14 mouse cellular contexts compared by ENCODE assay signal in the genomic region with DNA sequence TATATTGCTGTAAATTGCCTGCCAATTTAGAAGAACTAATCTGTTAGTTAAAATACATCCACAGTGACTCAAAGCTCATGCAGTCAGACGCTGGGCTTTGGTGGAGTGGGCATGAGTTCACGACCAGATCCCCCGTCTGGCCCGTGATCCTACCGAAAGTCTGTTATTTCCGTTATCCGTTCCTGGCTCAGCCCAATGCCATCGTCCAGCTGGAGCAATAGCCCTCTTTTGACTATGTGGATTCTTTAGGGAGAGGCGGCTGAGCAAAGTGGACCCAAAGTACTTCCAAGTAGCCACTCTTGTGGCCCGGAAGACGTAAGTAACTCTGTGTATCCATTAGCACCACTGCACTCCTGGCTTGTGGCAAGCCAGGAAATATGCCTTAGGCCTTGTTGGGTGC. TPM values are rescaled to one million over a fixed set of nuclear protein-coding genes. Genes with fewer than 3 reads are reported as not detected.
DNase-seq lines count a peak whose midpoint lies in the region; ATAC-seq and TF ChIP-seq lines count a peak whose summit lies in the region.
"Had no signal": no experiment of that assay in that cellular context is flagged by ENCODE, and none has a peak within 500 bp of the region (broad histone marks: within the 10 kb centered on the region; RNA-seq: fewer than 3 reads in every experiment).

No protein-coding gene starts in this region.

- ATAC-seq in kidney, postnatal 0 days (replicated peaks; ENCODE audit: low FRiP score, low read depth), result no peak
- ATAC-seq in kidney, embryonic 14.5 days (ENCODE audit: low FRiP score, low TSS enrichment), result no peak
- no peak; the same call in 1 of the 2 replicates for ATAC-seq in intestine, embryonic 16.5 days

- H3K27me3 ChIP-seq in kidney, postnatal 0 days (ENCODE audit: insufficient read depth, low read length), result no peaks in the 10 kb centered on the region
- H3K27me3 ChIP-seq in kidney, embryonic 14.5 days (ENCODE audit: control insufficient read depth, insufficient read depth, low read length), result no peaks in the 10 kb centered on the region; the same call in 1 of the 2 replicates
- H3K27me3 ChIP-seq in E14TG2a.4 (ENCODE audit: insufficient read depth, low read length), result no peaks in the 10 kb centered on the region
- H3K27me3 ChIP-seq in intestine, embryonic 16.5 days (replicated peaks; ENCODE audit: control insufficient read depth, insufficient read depth, low read length), result no peaks in the 10 kb centered on the region
- H3K27me3 ChIP-seq: hindbrain, embryonic 12.5 days; midbrain, embryonic 12.5 days; neural tube, embryonic 13.5 days had no signal

- DNase-seq in gastrocnemius, adult 2 months, result no peak
- no peak for DNase-seq in gastrocnemius, adult 8-10 months (ENCODE audit: low spot score in 2 of 2)
- no peak for DNase-seq in kidney, postnatal 0 days (ENCODE audit: low spot score)
- DNase-seq in cerebellum, postnatal 4 days (ENCODE audit: low spot score in 2 of 2), result no peak
- DNase-seq in spleen, adult 18-20 months, result no peak
- DNase-seq: cerebellum, adult 2 months; kidney, adult 11 months; lung, embryonic 14.5 days had no signal

- 0 out of 2 replicates have a peak overlapping the region, but pooled peaks have one; percentile 2 for H3K27ac ChIP-seq in gastrocnemius, adult 2 months
- H3K27ac ChIP-seq in kidney, postnatal 0 days, result no peak overlapping the region
- no peak overlapping the region for H3K27ac ChIP-seq in kidney, embryonic 14.5 days (ENCODE audit: low read depth, low read length)
- no peak overlapping the region for H3K27ac ChIP-seq in intestine, embryonic 16.5 days (ENCODE audit: low read length)
- H3K27ac ChIP-seq: hindbrain, embryonic 12.5 days; midbrain, embryonic 12.5 days; neural tube, embryonic 13.5 days had no signal

- no peaks in the 10 kb centered on the region for H3K9me3 ChIP-seq in kidney, postnatal 0 days (replicated peaks; ENCODE audit: low read length)
- peaks cover 3% of the 10 kb centered on the region; the same call in 1 of the 2 replicates for H3K9me3 ChIP-seq in kidney, embryonic 14.5 days (ENCODE audit: control insufficient read depth, low read length)
- H3K9me3 ChIP-seq in E14TG2a.4 (ENCODE audit: low read length), result peaks cover 11% of the 10 kb centered on the region
- H3K9me3 ChIP-seq in intestine, embryonic 16.5 days (ENCODE audit: control insufficient read depth, low read length), result peaks cover 7% of the 10 kb centered on the region; the same call in 1 of the 2 replicates
- H3K9me3 ChIP-seq: hindbrain, embryonic 12.5 days; neural tube, embryonic 13.5 days had no signal

- peak overlapping the region; percentile 2; the same call in 1 of the 2 replicates for H3K4me2 ChIP-seq in kidney, postnatal 0 days (ENCODE audit: low read length)
- H3K4me2 ChIP-seq in kidney, embryonic 14.5 days (replicated peaks; ENCODE audit: low read depth, low read length), result no peak overlapping the region
- peak overlapping the region; percentile 33 for H3K4me2 ChIP-seq in intestine, embryonic 16.5 days (ENCODE audit: low read depth, low read length)
- H3K4me2 ChIP-seq: hindbrain, embryonic 12.5 days; neural tube, embryonic 13.5 days had no signal

- WGBS in kidney, postnatal 0 days, result 81% methylated on average over 11 of the region's 11 CpGs
- WGBS in kidney, embryonic 14.5 days, result 84% methylated on average over 11 of the region's 11 CpGs
- 62% methylated on average over 11 of the region's 11 CpGs for WGBS in intestine, embryonic 16.5 days

- no peaks in the 10 kb centered on the region for H3K36me3 ChIP-seq in kidney, postnatal 0 days (ENCODE audit: insufficient read depth, low read length)
- no peaks in the 10 kb centered on the region for H3K36me3 ChIP-seq in kidney, embryonic 14.5 days (ENCODE audit: control insufficient read depth, insufficient read depth, low read length)
- no peaks in the 10 kb centered on the region for H3K36me3 ChIP-seq in E14TG2a.4 (ENCODE audit: insufficient read depth, low read length)
- no peaks in the 10 kb centered on the region for H3K36me3 ChIP-seq in intestine, embryonic 16.5 days (ENCODE audit: control insufficient read depth, insufficient read depth, low read length)
- H3K36me3 ChIP-seq: hindbrain, embryonic 12.5 days; midbrain, embryonic 12.5 days; neural tube, embryonic 13.5 days had no signal

- no peak overlapping the region for H3K9ac ChIP-seq in kidney, postnatal 0 days (ENCODE audit: low read depth, low read length)
- H3K9ac ChIP-seq in kidney, embryonic 14.5 days (ENCODE audit: low read depth, low read length), result no peak overlapping the region
- H3K9ac ChIP-seq in intestine, embryonic 16.5 days (ENCODE audit: low read depth, low read length), result no peak overlapping the region
- H3K9ac ChIP-seq: hindbrain, embryonic 12.5 days; lung, embryonic 14.5 days; midbrain, embryonic 12.5 days; neural tube, embryonic 13.5 days had no signal

- intact Hi-C loops in gastrocnemius, adult 2 months (cut with DNase I), result no loop called here

- TF ChIP-seq CTCF in gastrocnemius, adult 2 months (IDR thresholded peaks at IDR 0.05), result no peak
- no peak for TF ChIP-seq CTCF in kidney, postnatal 0 days (IDR thresholded peaks at IDR 0.05; ENCODE audit: low read depth)
- no peak for TF ChIP-seq CTCF in E14TG2a.4 (conservative IDR thresholded peaks at IDR 0.05; ENCODE audit: low read length)

- H3K4me3 ChIP-seq in gastrocnemius, adult 2 months, result no peak overlapping the region
- no peak overlapping the region for H3K4me3 ChIP-seq in kidney, postnatal 0 days (replicated peaks; ENCODE audit: low read depth, low read length)
- no peak overlapping the region for H3K4me3 ChIP-seq in kidney, embryonic 14.5 days (ENCODE audit: low read length)
- peak overlapping the region; percentile 69 for H3K4me3 ChIP-seq in E14TG2a.4 (replicated peaks; ENCODE audit: low read length)
- peak overlapping the region; percentile 4; the same call in 1 of the 2 replicates for H3K4me3 ChIP-seq in intestine, embryonic 16.5 days (ENCODE audit: low read length)
- H3K4me3 ChIP-seq: hindbrain, embryonic 12.5 days; midbrain, embryonic 12.5 days; neural tube, embryonic 13.5 days had no signal

- no peaks in the 10 kb centered on the region for H3K4me1 ChIP-seq in kidney, postnatal 0 days (replicated peaks; ENCODE audit: insufficient read depth, low read length)
- no peaks in the 10 kb centered on the region for H3K4me1 ChIP-seq in kidney, embryonic 14.5 days (ENCODE audit: control insufficient read depth, insufficient read depth, low read length)
- H3K4me1 ChIP-seq in E14TG2a.4 (replicated peaks; ENCODE audit: low read depth, low read length), result peaks cover 18% of the 10 kb centered on the region
- peaks cover 5% of the 10 kb centered on the region for H3K4me1 ChIP-seq in intestine, embryonic 16.5 days (ENCODE audit: control insufficient read depth, insufficient read depth, low read length)
- H3K4me1 ChIP-seq: hindbrain, embryonic 12.5 days; midbrain, embryonic 12.5 days; neural tube, embryonic 13.5 days had no signal

RNA-seq across cellular contexts. Expression of gene Rad23b, which starts 49.1 kb away (rescaled TPM):
- 100 to 1,000 TPM; 112 to 134 TPM for total RNA-seq in gastrocnemius, adult 2 months (2021)
- 100 to 1,000 TPM; 125 to 157 (median 139) TPM for total RNA-seq in gastrocnemius, adult 8-10 months (2022)
- polyA plus RNA-seq in kidney, postnatal 0 days (2015; fragmentation: Nextera tagmentation; extraction: Ambion mirVana), result 72.5 and 79.7 TPM in 2 replicates
- polyA plus RNA-seq in kidney, embryonic 14.5 days (2014; fragmentation: Nextera tagmentation; extraction: Ambion mirVana), result 65.1 and 90.4 TPM in 2 replicates
- polyA plus RNA-seq in intestine, embryonic 16.5 days (2015; fragmentation: Nextera tagmentation; extraction: Ambion mirVana), result 60.0 and 63.6 TPM in 2 replicates

Comparison
In these comparisons a context has a peak if more than half of its experiments do, and no peak if none do; other contexts are left out.
1. H3K4me3 ChIP-seq: peak in E14TG2a.4 (single experiment) and intestine, embryonic 16.5 days (single experiment); none in gastrocnemius, adult 2 months (single experiment), kidney, postnatal 0 days (single experiment) and kidney, embryonic 14.5 days (single experiment).